Mouse (Mus musculus): Measurements from ENCODE around the gene Abtb2.

Abtb2 gene

GRCm38 (mm10) chr2:103685581-103685980 lies 119.5 kb downstream of the Abtb2 start:
- DNase-seq (ENCODE audit: low read depth, low spot score), result no peak

DNA sequence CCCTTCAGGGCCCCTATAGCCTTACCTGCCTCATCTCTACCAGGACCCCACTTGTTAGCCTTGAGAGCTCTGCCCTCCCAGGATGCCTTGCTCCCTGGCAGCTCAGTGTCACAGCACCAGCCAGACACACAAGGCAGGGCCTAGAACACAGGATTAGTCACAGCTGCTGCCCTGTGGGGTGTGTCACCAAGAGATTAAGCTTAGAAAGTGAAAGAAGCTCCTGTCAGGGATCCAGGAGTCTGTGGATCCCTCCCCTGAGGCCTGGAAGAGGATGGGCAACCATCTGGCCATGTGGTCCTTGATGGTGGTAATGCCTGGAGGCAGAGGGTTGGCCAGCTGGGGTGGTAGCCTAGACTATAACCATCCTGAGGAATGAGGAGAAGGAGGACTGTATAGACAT lies 121.0 kb downstream of the Abtb2 start:
- DNase-seq (ENCODE audit: low read depth, low spot score), result peak; percentile 30

DNA sequence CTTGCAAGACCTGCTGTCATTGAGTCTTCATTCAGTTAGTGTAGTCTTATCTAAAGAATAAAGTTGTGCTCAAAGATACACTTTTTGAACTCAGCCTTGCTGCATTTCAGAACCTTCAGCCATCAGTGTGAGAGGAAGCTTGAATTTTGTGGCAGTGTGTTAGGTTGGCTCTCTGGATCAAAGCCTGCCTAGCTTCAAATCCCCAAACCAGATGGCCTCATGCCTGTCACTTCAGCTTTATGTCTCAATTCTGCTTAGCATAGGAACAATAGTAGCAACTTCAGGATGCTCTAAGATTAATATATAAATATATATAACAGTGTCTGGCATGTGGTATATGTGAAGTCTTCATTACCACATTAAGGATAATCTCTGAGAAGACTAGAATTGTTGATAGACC lies 121.8 kb downstream of the Abtb2 start:
- no peak for DNase-seq (ENCODE audit: low read depth, low spot score)

DNA sequence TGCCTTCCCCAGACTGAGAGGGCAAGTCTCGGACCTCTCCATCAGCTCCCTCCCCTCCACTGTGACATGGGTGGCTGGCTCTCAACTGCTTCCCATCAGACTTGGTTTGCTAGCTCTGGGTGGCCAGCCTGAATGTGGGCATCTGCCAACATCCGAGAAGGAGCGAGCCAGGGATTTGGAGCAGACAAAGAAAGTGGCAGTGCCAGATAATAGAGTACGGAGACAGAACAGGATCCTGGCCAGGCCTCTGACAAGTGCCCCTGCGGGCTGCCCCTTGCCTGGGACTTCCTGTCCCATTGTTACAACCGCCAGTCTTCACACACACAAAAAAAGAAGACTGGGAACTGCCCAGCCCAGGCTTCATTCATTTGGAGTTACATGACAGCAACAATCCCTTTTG lies 124.3 kb downstream of the Abtb2 start:
- no peak for DNase-seq (ENCODE audit: low read depth, low spot score)

DNA sequence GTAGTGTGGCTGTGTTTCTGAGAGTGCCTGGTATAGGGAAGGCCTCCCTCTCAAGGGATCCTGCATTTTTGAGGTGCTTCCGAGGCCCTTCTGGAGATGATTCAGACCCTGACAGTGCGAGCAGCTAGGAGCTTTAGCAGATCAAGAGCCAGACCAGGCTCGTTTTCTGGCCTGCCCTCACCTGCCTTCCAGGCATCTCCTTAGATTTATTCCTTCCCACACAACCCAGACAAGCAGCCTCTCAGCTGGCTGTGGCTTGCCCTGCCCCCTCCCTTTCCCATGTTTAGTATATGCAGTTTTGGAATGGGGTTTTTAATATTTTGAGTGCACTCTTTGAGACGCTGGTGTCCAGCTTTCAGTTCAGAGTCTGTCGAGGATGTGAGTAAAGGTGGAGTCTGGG lies 124.7 kb downstream of the Abtb2 start:
- DNase-seq (ENCODE audit: low read depth, low spot score), result no peak

DNA sequence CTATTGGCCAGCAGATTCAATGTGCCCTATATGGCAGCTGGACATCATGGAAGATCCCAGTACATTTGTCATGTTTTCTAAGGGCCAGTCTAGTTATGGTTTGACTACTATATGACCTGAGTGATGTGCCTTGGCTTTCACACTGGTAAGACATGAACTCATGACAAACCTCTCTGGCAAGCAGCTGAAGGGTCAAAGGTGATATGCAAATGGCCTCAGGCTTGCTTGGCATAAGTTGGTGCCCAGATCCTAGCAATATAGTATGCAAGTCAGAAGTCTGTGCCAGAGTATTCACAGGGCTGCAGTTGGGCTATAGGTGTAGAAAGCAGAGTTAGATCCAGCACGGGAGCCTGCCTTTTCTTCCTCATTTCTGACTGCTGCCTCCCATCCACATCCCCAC lies 125.2 kb downstream of the Abtb2 start:
- no peak for DNase-seq (ENCODE audit: low read depth, low spot score)

DNA sequence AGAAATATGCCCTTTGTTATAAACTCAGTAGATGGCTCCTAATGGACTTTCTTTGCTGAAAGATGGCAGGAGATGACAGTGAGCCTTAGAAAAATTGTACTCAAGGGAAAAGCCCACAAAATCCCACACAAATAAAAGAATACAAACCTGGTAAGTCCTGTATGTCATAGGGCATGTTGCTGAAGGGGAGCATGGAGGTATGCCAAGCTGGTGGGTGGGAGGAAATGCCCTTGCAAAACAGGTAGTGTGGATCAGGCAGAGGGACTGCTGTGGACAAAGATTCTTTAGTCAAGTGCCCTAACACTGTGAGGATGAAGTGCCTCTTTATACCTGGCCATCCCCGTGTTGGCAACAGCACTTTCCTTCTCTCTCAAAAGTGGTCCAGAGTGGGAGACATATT lies 126.7 kb downstream of the Abtb2 start:
- no peak for DNase-seq (ENCODE audit: low read depth, low spot score)

- DNase-seq (ENCODE audit: low read depth, low spot score), result no peak
Measured at GRCm38 (mm10) chr2:103694777-103695563, 128.9 kb downstream of the Abtb2 start.

DNA sequence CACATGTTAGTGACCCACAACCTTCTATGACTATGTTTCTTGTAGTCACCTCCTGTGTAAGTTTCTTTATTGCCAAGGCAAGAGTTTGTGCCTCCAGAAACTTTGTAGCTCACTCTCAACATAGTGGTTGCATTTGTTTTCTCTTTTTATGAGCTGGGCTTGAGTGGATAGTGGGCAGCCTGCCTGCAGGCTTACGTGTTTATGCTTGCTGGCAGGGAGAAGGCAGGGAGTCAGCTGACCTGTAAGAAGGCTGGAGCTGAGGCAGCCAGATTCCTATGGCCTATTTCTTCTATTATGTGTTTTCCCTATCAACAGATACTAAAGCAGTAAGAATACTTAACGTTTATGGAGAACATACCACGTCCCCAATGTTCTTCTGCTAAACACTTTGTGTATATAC lies 130.1 kb downstream of the Abtb2 start:
- DNase-seq (ENCODE audit: low read depth, low spot score), result no peak

- no peak for DNase-seq (ENCODE audit: low read depth, low spot score)
Measured at GRCm38 (mm10) chr2:103700514-103700913, 134.4 kb downstream of the Abtb2 start.

GRCm38 (mm10) chr2:103703336-103703735 lies 137.2 kb downstream of the Abtb2 start:
- DNase-seq (ENCODE audit: low read depth, low spot score), result no peak

DNA sequence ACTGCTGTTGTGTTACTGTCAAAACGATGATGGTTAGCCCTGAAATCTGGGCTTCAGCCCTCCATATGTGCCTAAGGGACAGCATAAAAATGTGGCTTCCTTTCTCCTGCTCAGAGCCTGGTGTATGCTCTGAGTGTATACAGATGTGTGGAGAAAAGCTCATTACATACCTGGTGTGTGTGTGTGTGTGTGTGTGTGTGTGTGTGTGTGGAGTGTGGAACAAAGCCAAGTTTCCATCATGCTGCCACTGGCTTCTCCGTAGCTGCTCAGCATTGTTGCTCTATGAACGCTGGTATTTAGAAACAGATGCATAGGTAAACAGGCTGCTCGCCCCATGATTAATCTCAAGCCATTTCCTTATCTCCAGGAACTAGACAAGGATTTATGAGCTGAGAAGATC lies 137.8 kb downstream of the Abtb2 start:
- no peak for DNase-seq (ENCODE audit: low read depth, low spot score)

DNA sequence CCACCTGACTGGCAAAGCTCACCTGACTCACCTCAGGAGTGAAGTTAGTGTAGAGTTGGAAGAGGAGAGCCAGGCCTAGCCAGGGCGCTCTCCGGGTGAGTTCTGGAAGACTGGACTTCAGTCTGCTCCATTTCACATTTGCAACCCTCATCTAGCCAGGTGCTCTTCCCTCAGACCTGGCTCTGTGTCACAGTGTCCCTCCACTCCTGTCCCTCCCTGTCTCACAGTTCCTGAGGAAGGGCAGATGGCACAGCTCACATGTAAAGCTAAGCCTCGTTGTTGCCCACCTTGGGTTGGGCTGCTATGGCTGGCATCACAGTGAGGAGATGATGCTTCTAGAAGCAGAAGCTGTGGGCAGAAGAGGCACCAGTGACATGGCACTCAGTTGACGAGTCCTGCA lies 139.7 kb downstream of the Abtb2 start:
- no peak for DNase-seq (ENCODE audit: low read depth, low spot score)

GRCm38 (mm10) chr2:103706226-103706625 lies 140.1 kb downstream of the Abtb2 start:
- no peak for DNase-seq (ENCODE audit: low read depth, low spot score)

- no peak for DNase-seq (ENCODE audit: low read depth, low spot score)
Measured at GRCm38 (mm10) chr2:103707056-103707776, 141.1 kb downstream of the Abtb2 start.

- DNase-seq (ENCODE audit: low read depth, low spot score), result no peak
Measured at GRCm38 (mm10) chr2:103710849-103711248, 144.7 kb downstream of the Abtb2 start.

DNA sequence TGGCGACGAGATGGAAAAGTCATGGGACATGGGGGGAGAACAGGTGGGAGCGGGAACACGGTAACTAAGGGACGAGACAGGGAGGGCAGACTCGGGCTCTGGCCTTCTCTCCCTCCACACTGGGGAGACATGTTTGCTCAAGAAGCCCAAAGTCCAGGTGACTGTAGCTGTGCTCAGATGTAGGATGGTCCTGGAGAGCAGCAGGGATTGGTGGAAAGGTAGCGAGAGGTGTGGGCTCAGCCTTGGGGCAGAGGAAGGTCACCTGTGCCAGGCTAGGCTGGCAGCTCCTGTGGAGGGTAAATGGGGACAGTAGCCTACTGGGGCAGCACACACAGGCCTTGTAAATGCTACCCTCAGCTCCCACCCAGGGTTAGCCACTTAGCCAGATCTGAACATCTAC lies 147.7 kb downstream of the Abtb2 start:
- no peak for DNase-seq (ENCODE audit: low read depth, low spot score)

DNA sequence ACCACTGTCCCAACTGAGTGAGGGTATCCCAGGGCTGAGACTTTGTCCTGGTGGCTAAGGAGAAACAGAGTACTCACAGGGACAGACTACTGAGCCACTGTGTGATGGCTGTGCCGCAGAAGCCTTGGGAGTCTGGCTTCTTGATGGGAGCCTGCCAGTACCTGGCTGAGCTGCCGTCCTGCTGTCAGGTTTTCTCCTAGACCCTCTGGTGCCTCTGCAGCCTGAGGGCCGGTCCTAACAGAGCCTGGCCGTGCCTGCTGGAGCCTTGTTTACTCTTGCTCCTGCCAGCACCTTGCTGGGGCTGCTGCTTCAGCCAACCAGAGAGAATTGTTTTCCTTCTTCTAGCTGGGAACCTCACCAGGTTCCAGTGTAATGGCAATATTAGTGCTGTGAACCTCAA lies 148.3 kb downstream of the Abtb2 start:
- DNase-seq (ENCODE audit: low read depth, low spot score), result no peak

DNA sequence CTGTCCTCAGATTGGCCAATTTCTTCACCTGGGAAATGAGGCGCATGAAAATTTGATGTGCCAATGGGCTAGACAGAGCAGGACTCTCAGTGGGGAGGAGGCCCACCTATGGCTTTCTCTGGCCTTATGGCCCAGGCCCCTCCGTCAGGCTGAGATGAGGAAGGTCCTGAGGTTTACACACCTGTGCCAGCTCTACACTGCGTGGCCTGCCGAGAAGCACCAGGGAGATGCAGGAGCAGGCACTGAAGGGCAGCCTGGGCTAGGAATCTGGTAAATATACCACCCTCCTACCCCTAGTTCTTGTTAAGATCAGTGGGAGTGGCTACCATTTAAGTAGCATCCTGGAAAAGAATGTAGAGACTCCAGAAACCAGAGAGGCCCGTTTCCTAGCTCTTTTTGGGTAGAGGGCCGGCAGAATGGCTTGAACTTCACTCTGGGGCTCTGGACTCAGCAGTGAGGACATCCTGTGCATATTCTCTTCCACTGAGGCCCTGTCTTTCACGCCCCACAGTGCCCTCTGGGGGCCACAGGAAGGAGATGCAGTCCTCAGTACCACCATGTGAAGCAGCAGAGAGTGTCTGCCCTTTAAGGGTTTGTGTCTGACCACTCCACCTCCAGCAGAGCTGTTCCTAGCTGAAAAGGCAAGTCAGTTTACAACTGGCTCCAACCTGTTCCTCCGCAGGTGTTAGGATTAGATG lies 152.6 kb downstream of the Abtb2 start:
- peak; percentile 73 for DNase-seq (ENCODE audit: low read depth, low spot score)

GRCm38 (mm10) chr2:103719292-103719646 lies 153.2 kb downstream of the Abtb2 start:
- no peak for DNase-seq (ENCODE audit: low read depth, low spot score)

GRCm38 (mm10) chr2:103724521-103724920 lies 158.4 kb downstream of the Abtb2 start:
- DNase-seq (ENCODE audit: low read depth, low spot score), result no peak

- DNase-seq (ENCODE audit: low read depth, low spot score), result no peak
Measured at GRCm38 (mm10) chr2:103728027-103728540, 162.0 kb downstream of the Abtb2 start.
